Mouse (Mus musculus) activated CD4-positive, CD25-positive, alpha-beta regulatory T cell, adult 4 months (primary cell): ENCODE results near the gene Jakmip3. TPM values are rescaled to one million over a fixed set of nuclear protein-coding genes. Genes with fewer than 3 reads are reported as not detected.

Experiments used
- ATAC-seq: one replicate; pipeline ENCODE4 v1.8.0; 2017
- polyA plus RNA-seq, 2 experiments: library from polyadenylated mRNA; unstranded; fragments of 100-300 nt; shearing (Covaris generic); gene quantifications; one replicate each; pipeline ENCODE4 v1.2.1; 2017

Gene Jakmip3
- polyA plus RNA-seq, 2 experiments from 2014 or later: not detected

DNA sequence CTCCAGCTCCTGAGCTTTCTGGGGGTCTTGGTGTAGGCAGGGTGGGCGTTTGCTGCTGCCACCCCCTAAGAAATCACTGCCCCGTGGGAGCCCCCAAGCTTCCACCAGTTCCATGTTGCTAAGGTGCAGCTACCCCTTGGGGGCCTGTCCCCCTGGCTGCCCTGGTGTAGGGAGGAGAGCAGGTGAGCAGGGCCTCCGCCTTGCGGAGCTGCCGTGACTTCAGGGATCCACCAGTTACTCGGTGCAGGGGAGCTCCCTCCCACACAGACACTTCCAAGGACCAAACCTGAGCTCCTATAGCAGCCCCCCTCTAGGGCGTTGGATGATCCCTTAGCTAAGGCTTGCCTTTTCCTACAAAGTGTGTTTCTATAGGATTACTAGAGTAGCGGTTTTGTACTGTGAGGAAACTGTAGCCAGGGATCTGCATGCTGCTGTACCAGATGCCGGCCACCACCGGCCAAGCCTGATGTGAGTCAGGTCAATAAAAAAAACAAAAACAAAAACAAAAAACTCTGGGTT lies 160.8 kb downstream of the Jakmip3 start:
- no peak for ATAC-seq

DNA sequence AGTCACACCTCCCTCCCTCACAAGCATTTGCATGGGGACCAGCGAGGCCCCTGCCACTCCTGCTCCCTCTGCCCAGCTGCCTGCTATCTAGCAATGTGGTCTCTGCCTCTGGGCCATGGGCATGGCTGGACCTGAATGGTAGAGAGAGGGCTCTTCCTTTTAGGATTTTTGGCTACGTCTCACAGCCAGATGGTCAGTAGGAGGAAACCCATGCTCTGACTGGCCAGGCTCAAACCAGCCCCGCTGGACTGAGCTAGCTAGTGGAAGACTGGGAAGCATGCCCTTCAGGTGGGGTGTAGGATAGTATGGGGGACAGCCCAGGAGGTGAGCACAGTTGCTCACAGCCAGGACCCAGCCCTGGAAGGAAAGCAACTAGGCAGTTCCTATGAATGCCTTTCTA lies 161.3 kb downstream of the Jakmip3 start:
- no peak for ATAC-seq

GRCm38 (mm10) chr7:139103960-139104381 lies 163.4 kb downstream of the Jakmip3 start:
- no peak for ATAC-seq

DNA sequence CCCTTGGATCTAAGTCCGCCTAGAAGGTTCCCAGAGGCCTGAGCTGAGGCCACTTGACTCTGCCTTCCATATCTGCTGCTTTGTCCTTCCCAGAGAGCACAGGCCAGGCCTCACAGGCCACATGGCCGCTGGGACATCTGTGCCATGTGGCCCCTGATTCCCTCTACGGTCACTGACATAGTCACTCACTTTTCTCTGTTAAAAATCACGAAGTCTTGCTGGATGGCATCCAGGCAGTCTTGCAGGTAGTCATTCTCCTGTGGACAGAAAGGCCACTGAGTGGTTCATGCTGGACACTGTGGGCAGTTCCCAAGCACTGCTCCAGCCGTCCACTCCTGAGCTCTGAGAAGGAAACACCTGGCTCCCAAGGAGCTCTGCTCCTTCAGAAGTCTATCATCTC lies 164.5 kb downstream of the Jakmip3 start:
- no peak for ATAC-seq

DNA sequence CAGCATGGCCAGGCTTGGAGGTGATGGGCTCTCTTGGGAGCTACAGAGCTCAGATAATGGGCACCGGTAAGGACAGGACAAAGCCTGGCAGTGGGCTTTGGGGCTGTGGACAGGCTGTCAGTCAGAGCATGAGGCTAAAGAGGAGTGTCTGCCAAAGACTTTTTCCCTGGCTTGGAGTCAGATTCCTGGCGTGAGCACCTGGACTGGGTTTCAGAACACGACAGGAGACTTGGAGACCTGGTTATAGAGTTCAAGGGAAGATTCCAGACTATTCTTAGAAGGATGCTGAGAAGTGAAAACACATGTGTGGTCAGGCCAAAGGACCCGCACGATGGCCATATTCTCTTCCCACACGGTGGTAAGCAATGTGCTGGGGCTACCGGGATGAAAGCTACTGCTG lies 165.2 kb downstream of the Jakmip3 start:
- no peak for ATAC-seq

- no peak for ATAC-seq
Observed at GRCm38 (mm10) chr7:139107908-139108650, 167.5 kb downstream of the Jakmip3 start.

DNA sequence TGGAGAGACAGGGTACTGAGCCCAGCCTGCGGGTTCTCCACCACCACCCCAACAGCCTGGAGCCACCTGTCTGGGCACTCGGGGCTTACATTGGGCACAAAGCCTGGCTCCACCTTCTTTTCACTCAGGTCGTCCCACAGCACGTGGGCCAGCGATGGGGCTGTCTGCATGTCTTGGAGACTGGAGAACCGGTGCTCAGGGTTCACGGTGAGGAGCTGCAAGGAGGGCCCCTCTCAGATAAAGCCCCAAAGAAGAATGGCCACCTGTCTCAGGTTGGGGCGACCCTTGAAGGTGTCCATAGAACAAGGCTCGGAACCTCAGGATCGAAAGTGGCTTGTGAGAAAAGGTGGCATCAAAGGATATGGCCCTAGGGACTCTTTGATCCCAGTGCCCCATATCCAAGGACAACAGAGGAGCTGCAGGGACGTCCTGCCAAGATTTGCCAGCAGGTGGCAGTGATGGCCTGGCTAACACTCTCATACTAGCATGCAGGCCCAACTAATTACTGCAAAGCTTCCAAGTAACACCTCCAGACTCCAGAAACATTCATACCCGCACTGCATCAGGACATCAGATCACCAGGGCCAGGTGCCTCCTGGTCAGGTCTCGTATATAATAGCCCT lies 178.7 kb downstream of the Jakmip3 start:
- ATAC-seq: peak; percentile 71

GRCm38 (mm10) chr7:139119775-139120153 lies 179.2 kb downstream of the Jakmip3 start:
- ATAC-seq: no peak

DNA sequence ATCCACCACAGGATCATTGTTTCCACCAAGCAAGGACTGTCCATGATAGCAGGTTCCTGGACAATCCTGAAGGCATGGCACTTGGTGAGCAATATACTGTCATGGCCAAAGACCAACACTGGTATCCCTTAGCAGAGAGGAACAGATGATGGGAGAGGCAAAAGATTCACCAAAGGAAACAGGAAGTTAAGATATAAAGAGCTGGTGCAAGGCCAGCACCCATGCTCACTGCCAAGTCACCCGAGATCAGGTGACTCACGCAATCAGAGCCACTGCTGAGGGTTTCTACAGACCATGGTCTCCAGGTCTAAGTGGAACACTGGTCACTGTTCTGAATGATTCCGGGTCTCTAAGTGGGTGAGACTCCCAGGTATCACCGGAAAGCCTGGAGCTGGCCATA lies 185.4 kb downstream of the Jakmip3 start:
- no peak for ATAC-seq

- no peak for ATAC-seq
Observed at GRCm38 (mm10) chr7:139126549-139126948, 186.0 kb downstream of the Jakmip3 start.

GRCm38 (mm10) chr7:139128994-139129393 lies 188.5 kb downstream of the Jakmip3 start:
- peak; percentile 84 for ATAC-seq

- ATAC-seq: peak; percentile 41
Observed at GRCm38 (mm10) chr7:139130361-139130760, 189.8 kb downstream of the Jakmip3 start.

DNA sequence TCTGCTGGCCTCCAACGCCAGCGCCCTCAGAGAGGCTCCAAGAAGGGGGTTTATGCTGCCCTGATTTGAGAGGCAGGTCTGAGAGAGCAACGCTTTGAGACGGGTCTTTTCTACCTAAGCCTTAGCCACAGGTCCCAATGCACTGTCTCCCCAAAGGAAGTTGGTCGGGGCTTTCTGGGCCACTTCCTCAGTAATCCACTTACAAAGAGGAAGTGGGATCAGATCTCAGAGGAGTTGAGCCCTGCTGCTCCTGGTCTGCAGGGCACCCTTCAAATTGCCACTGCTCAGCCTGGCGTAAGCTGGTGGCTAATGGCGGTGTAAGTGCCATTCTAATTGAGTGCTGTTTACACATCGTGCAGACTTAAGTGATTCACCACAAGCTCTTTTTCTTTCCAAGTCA lies 191.0 kb downstream of the Jakmip3 start:
- ATAC-seq: no peak

GRCm38 (mm10) chr7:139133446-139133845 lies 192.9 kb downstream of the Jakmip3 start:
- ATAC-seq: no peak

Other genes with a start within 250 kb of the Jakmip3 start
- gene Ppp2r2d, start 94.7 kb upstream of the Jakmip3 start, polyA plus RNA-seq: 10 to 100 TPM; 12.3 to 15.0 TPM
- gene Mapk1ip1, start 94.5 kb upstream of the Jakmip3 start, polyA plus RNA-seq: 10 to 100 TPM; 14.3 to 19.9 TPM
- gene Bnip3, start 31.2 kb upstream of the Jakmip3 start, polyA plus RNA-seq: 10 to 100 TPM; 13.3 to 14.4 TPM
- not detected for gene Dpysl4, start 145.3 kb downstream of the Jakmip3 start, polyA plus RNA-seq